Mouse (Mus musculus) neural tube, embryonic 14.5 days (tissue): Measurements from ENCODE around the gene Enho. TPM values are rescaled to one million over a fixed set of nuclear protein-coding genes. Genes with fewer than 3 reads are reported as not detected.

Experiments used
- ATAC-seq: fragments of 200-750 bp; cut with Nextera tagmentation; 2 replicates; pipeline ENCODE4 v1.8.0; 2017; ENCODE audit warnings: low read depth, mild to moderate bottlenecking, moderate TSS enrichment, moderate library complexity
- H3K27ac ChIP-seq: fragments of 300-500 bp; sonication (generic); 2 replicates; pipeline ENCODE4 v1.5.1; 2014; ENCODE audit warnings: low read depth, mild to moderate bottlenecking, control low read depth, low read length, moderate library complexity, mixed read lengths
- H3K27me3 ChIP-seq: fragments of 300-500 bp; sonication (generic); 2 replicates; pipeline ENCODE4 v1.6.1; 2014; ENCODE audit warnings: low read length; ENCODE audit not compliant: control insufficient read depth, insufficient read depth
- H3K36me3 ChIP-seq: fragments of 300-500 bp; sonication (generic); 2 replicates; pipeline ENCODE4 v1.6.1; 2014; ENCODE audit warnings: low read length, mixed read lengths; ENCODE audit not compliant: control insufficient read depth, insufficient read depth
- H3K4me1 ChIP-seq: fragments of 300-500 bp; sonication (generic); 2 replicates; pipeline ENCODE4 v1.6.1; 2014; ENCODE audit warnings: low read length; ENCODE audit not compliant: control insufficient read depth, insufficient read depth
- H3K4me2 ChIP-seq: fragments of 300-500 bp; sonication (generic); 2 replicates; pipeline ENCODE4 v1.6.1; 2014; ENCODE audit warnings: mild to moderate bottlenecking, low read depth, low read length, control low read depth
- H3K4me3 ChIP-seq: fragments of 300-500 bp; sonication (generic); 2 replicates; pipeline ENCODE4 v1.5.1; 2014; ENCODE audit warnings: low read depth, low read length, control low read depth, mixed read lengths
- H3K9ac ChIP-seq: fragments of 300-500 bp; sonication (generic); replicated peaks from 2 replicates; pipeline ENCODE4 v1.6.1; 2014; ENCODE audit warnings: low read depth, mild to moderate bottlenecking, control low read depth, low read length, mixed read lengths
- H3K9me3 ChIP-seq: fragments of 300-500 bp; sonication (generic); 2 replicates; pipeline ENCODE4 v1.6.1; 2016; ENCODE audit warnings: low read length; ENCODE audit not compliant: control insufficient read depth
- whole genome bisulfite sequencing: fragments of 180-500 bp; shearing (Covaris S2); extraction: QIAGEN DNeasy Blood & Tissue Kit; methylation state at CpG from one replicate; pipeline ENCODE4 v1.1.7; 2014; 5-methylcytosine and 5-hydroxymethylcytosine counted together
- polyA plus RNA-seq: library from polyadenylated mRNA; unstranded; fragments of >200 nt; fragmentation: Nextera tagmentation; extraction: Ambion mirVana; gene quantifications from 2 replicates; pipeline ENCODE4 v1.2.1, GENCODE M21; 2014

The Enho gene
- polyA plus RNA-seq, 1 experiment from 2014 or later: 134 TPM

DNA sequence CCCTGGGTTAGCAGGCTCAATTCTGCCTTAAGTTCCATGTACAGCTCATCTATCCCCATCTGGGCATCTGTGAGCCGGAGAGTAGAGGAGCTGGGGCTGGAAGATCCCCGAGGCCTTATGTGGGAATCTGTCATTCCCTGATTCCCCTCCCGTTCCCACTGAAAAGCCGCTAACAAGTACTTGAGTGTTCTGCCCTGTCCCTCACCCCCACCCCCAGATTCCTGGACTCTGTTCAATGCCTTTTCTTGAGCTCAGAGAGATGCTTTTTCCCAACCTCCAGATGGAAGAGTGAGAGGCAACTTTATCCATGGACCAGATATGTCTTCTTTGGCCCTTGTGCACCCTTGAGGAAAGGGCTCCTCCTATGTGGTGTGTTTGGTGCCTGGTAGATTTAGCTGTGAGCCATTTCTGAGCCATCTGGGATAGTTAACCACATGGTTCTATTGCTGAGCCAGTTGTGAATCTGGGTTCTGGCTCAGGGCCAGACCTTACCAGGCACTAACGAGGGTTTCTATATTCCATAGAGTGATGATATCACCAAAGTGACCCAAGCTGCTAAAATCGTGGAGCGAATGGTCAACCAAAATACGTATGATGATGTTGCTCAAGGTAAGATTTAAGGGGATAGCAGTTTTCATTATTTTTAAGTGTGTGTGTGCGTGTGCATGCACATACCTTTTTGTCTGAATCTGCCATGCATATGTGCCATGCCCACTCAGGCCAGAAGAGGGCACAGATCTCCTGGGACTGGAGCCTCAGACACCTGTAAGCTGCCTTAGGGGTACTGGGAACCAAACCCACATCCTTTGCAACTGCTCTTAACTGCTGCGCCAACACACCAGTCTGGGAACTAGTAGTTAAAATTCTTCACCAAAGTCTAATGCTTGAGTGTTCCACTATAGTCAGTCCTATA lies 30.2 kb downstream of the Enho start:
- Histone ChIP-seq H3K27ac (no peak overlapping the region), H3K4me3 (no peak overlapping the region), H3K9ac (no peak overlapping the region), H3K36me3 (no peaks in the 10 kb centered on the region), H3K4me2 (no peak overlapping the region), H3K27me3 (no peaks in the 10 kb centered on the region), H3K9me3 (no peaks in the 10 kb centered on the region), H3K4me1 (peaks cover 6% of the 10 kb centered on the region; the same call in 1 of the 2 replicates)
- WGBS: 65% methylated on average over 10 of the region's 10 CpGs
- no peak for ATAC-seq

DNA sequence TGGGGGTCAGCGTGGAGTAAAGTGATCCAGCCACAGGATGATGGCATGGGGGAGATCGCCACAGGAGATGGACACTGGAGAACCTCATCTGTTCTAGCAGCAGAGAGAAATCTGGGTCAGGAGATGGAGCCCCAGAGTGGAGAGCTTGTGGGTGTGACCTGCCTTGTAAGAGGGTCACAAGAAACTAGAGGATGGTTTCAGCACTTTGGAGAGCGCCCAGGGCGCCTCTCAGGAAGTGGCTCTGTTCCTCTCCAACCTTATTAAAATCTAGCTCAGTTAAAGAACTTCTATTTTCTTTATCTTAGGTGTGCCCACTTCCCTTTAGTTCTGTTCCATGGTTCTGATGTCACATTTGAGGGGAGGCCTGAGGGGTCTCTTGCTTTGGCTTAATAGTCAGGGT lies 33.3 kb downstream of the Enho start:
- Histone ChIP-seq H3K9me3 (no peaks in the 10 kb centered on the region), H3K4me3 (no peak overlapping the region), H3K27ac (no peak overlapping the region), H3K27me3 (no peaks in the 10 kb centered on the region), H3K4me1 (no peaks in the 10 kb centered on the region), H3K4me2 (no peak overlapping the region), H3K36me3 (no peaks in the 10 kb centered on the region), H3K9ac (no peak overlapping the region)
- WGBS: 48% methylated on average over 4 of the region's 4 CpGs
- ATAC-seq: no peak

DNA sequence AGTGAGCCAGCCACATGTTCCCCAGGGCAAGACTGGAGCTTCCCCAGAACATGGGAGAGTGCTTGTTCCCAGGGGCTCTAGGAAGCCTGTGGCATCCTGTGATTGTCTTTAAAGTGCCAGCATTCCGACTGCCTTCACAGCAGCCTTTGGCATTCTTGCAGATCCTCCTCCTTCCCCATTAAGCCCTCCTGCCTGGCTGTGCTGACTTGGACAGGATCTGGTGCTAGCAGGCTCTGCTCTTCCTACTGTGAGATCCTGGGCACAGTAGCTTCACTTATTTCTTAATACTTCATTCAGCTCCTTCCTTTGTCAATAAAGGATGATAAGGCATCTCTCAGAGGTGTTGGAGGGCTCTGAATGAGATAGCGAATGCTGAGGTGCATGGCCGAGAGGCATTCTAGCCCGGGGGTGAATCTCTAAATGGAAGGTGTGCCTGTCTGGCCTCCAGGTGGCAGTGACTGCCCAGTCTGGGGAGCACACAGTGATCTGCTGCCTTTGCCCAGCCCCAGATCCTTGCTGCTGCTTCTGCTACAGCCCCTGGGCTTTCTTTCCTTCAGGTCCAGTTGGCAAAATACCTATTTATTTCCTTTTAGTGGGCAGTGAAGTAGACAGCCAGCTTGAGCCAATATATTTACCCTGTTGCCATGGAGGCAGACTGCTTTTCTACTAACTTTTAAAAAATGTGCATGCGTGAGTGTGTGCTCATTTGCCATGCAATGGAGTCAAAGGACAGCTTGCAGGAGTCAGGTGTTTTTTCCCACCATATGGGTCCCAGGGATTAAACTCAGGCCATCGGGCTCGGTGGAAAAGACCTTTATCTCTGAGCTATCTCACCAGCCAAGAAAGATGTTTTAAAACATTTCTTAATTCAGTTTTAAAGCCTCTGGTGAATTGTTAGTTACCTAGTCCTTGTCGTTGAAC lies 35.4 kb downstream of the Enho start:
- no peak overlapping the region for H3K9ac ChIP-seq
- WGBS: 20% methylated on average over 8 of the region's 8 CpGs
- H3K27ac ChIP-seq: no peak overlapping the region
- no peak overlapping the region for H3K4me2 ChIP-seq
- H3K36me3 ChIP-seq: no peaks in the 10 kb centered on the region
- no peaks in the 10 kb centered on the region for H3K4me1 ChIP-seq
- ATAC-seq: peak; percentile 81
- no peaks in the 10 kb centered on the region for H3K9me3 ChIP-seq
- no peak overlapping the region for H3K4me3 ChIP-seq
- no peaks in the 10 kb centered on the region for H3K27me3 ChIP-seq

DNA sequence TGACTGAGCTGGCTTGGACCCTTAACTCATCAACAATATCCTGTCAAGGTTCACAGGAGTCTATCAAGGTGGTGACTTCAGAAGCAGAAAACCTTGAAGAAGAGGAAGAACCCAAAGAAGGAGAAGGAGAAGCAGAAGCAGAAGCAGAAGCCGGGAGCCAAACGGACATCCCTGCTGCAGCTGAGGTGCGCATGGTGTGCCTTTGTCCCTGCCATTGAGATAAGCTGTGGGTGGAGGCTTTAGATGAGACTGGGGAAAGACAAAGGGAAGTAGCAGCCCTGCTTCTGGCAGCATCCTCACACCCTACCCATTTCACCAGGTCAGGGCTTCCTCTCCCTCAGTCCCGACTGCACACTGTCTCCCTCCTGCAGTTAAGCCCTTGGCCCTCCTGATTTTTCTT lies 37.3 kb downstream of the Enho start:
- WGBS: 62% methylated on average over 4 of the region's 4 CpGs
- Histone ChIP-seq H3K4me2 (no peak overlapping the region), H3K9ac (no peak overlapping the region), H3K9me3 (no peaks in the 10 kb centered on the region), H3K27me3 (no peaks in the 10 kb centered on the region), H3K4me3 (no peak overlapping the region), H3K4me1 (no peaks in the 10 kb centered on the region), H3K27ac (no peak overlapping the region), H3K36me3 (no peaks in the 10 kb centered on the region)
- no peak for ATAC-seq

Other genes with a start within 250 kb of the Enho start
- 2.1 and 2.3 TPM in 2 replicates for gene Kif24, start 175.4 kb downstream of the Enho start, polyA plus RNA-seq
- 60.8 and 78.5 TPM in 2 replicates for gene Nudt2, start 175.2 kb downstream of the Enho start, polyA plus RNA-seq
- gene AI464131, start 137.2 kb downstream of the Enho start, polyA plus RNA-seq: 8.0 and 8.6 TPM in 2 replicates
- gene 1110017D15Rik, start 123.0 kb downstream of the Enho start, polyA plus RNA-seq: 5.3 and 13.7 TPM in 2 replicates
- 18.8 and 23.5 TPM in 2 replicates for gene Fam219a, start 70.8 kb downstream of the Enho start, polyA plus RNA-seq
- 1.7 and 1.9 TPM in 2 replicates for gene Dnaic1, start 70.5 kb downstream of the Enho start, polyA plus RNA-seq
- gene Cntfr, start 56.8 kb upstream of the Enho start, polyA plus RNA-seq: 15.6 and 19.9 TPM in 2 replicates
- 26.2 and 47.2 TPM in 2 replicates for gene Il11ra1, start 59.7 kb upstream of the Enho start, polyA plus RNA-seq
- gene Rpp25l, start 73.2 kb upstream of the Enho start, polyA plus RNA-seq: 61.3 and 65.5 TPM in 2 replicates
- 259 and 281 TPM in 2 replicates for gene Dctn3, start 82.8 kb upstream of the Enho start, polyA plus RNA-seq
- 1.4 and 1.8 TPM in 2 replicates for gene Arid3c, start 90.8 kb upstream of the Enho start, polyA plus RNA-seq
- gene Galt, start 114.9 kb upstream of the Enho start, polyA plus RNA-seq: 42.6 and 53.5 TPM in 2 replicates
- gene Sigmar1, start 115.8 kb upstream of the Enho start, polyA plus RNA-seq: 77.6 and 89.3 TPM in 2 replicates
- 239 and 281 TPM in 2 replicates for gene Ccl27a, start 133.9 kb upstream of the Enho start, polyA plus RNA-seq